Mouse (Mus musculus) frontal cortex, postnatal 36 days (tissue): ENCODE data around the gene Dclre1c.
A peak's percentile ranks its signal among the peaks of the same experiment; 100 is the strongest.

ENCODE experiments used
- DNase-seq, 2 experiments: peaks; one replicate each; pipeline ENCODE4 v3.0.0; 2022; ENCODE audit warnings: low spot score in 2 of 2

Dclre1c gene

GRCm38 (mm10) chr2:3474861-3475283, 50.9 kb downstream of the Dclre1c start, which contains the start of gene Suv39h2:
TSS of gene Suv39h2 (minus strand) at chr2:3475031.
- DNase-seq, result peak; percentile 95 to 96

GRCm38 (mm10) chr2:3475746-3476251, 51.9 kb downstream of the Dclre1c start:
- no peak for DNase-seq

GRCm38 (mm10) chr2:3480239-3480638, 56.3 kb downstream of the Dclre1c start:
- no peak for DNase-seq

- no peak for DNase-seq
Observed at GRCm38 (mm10) chr2:3489816-3490215, 65.9 kb downstream of the Dclre1c start.

GRCm38 (mm10) chr2:3493833-3494409, 70.0 kb downstream of the Dclre1c start:
- no peak for DNase-seq

GRCm38 (mm10) chr2:3499543-3499942, 75.6 kb downstream of the Dclre1c start:
- no peak for DNase-seq

GRCm38 (mm10) chr2:3500886-3501285, 77.0 kb downstream of the Dclre1c start:
- no peak for DNase-seq

GRCm38 (mm10) chr2:3512076-3512475, 88.1 kb downstream of the Dclre1c start:
- DNase-seq, result no peak

- peak; percentile 95 to 98 for DNase-seq
Observed at GRCm38 (mm10) chr2:3512552-3513454, 88.9 kb downstream of the Dclre1c start, which contains the start of the genes Gm45902, Hspa14 and Cdnf. TSS of gene Gm45902 (minus strand) at chr2:3512790. TSS of gene Hspa14 (minus strand) at chr2:3512814. TSS of gene Cdnf (plus strand) at chr2:3513030.
